Mouse (Mus musculus): ENCODE results near the gene Kantr. TPM values are rescaled to one million over a fixed set of nuclear protein-coding genes. Genes with fewer than 3 reads are reported as not detected.

Kantr gene
- 1 to 10 TPM; 6.5 to 9.9 TPM for total RNA-seq (2023)

DNA sequence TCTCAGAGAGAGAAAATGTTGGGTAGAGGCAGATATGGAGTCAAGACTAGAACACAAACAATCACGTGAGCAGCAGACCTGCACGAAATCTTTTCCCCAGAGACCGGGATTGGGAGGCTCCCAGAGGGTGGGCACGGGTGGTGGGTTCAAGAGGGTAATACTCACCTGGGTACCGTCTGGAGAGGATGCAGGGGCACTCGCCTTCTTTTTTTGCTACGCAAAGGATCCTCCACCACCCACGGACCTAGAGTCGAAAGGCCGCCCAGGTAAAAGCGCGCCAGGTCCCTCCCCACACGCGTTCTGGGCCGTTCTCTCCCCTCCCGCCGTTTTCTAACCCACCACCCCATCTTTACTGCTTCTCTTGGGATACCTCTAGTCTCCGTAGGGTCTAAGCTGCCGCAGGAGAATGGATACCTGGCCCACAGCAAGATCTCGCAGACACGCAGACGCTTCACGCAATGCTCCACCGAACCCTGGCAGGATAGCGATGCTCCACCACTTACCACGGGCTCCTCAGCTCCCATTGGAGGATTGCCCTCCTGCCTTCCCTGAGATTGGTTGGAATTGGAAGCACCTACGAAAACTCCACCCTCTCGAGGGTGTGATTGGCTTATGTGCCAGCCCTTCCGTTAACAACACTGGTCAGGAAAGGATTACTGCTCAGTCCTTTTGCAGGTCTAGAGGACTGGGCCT lies at the start of gene Kantr:
TSS of gene Kantr (minus strand) at position 500 of the 693 bp plus-strand sequence.

DNA sequence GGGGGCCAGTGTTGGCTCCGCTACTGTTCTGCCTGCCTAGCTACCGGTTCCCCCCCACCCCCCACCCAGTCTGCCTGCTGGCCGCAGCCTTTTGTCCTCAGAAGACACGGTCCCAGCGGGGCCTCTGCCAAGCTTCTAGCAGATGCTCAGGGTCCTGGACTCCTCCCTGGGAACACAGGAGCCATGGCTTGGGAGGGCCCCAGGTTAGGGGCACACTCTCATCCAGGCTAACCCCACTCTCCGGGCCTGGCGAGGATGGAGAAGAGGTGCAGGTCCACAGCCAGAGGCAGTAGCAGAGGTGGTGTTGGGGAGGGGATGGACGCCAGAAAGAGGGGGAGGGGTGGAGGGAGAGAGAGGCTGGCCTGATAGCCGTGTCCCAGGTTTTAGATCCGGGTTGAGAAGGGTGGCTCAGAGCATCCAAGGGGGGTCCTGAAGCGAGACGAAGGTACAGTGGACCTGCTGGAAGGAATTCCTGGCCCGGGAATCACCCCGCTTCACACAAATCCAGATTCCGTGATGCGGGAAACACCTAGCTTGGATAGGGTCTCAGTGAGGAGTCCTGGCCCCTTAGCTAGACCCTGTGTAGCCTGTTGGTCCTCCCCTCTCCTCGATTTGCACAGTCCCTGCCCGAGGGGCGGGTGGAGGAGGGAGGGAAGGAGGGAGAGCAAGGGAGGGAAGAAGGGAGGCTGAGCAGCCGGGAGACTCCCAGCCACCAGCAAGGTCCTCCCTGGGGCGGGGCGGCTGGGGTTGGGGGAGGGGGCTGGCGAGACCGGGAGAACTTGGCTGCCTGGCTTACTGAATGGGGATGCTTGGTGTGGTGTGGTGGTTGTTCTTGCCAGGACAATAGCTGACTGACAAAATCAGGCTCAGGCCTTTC lies 41.3 kb upstream of the Kantr start, which contains the start of gene Gpr173:
TSS of gene Gpr173 (minus strand) at position 308 of the 877 bp plus-strand sequence.

DNA sequence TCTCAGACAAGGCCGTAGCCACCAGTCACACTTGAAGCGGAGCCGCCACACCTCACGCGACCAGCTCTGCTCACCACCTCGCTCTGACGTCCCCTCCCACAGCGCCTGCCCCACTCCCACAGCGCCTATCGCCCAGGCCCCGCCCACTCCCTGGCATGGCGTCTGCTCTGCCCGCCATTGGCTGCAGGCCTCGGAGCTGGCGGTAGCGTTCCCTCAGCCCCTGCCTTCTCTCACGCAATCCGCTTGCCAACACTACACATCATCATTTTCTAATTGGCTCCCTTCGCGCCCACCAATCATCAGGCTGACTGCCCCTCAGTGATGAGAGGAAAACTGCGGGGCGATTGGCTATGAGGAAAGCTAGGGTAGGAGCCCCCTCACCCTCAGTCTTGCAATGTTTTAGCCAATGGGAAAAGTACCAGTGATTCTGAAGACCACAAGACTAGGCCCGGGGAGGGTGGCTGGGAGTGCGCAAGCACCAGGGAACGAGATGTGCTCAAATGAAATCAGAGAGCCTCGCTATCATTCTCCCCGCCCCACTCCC lies 15.1 kb upstream of the Kantr start, which contains the start of gene Tspyl2:
TSS of gene Tspyl2 (minus strand) at position 68 of the 544 bp plus-strand sequence.

Other genes with a start within 250 kb of the Kantr start
- gene Iqsec2, start 183.2 kb downstream of the Kantr start, total RNA-seq (2023): 1 to 10 TPM; 7.3 to 8.4 TPM
- 10 to 100 TPM; 56.6 to 82.6 TPM for gene Kdm5c, start 94.5 kb downstream of the Kantr start, total RNA-seq (2023)
- gene Tspyl2, start 14.9 kb upstream of the Kantr start, total RNA-seq (2023): 10 to 100 TPM; 11.3 to 15.7 TPM
- gene Gpr173, start 41.2 kb upstream of the Kantr start, total RNA-seq (2023): not detected
- not detected for gene Cldn34a, start 235.8 kb upstream of the Kantr start, total RNA-seq (2023)